Mouse (Mus musculus) forebrain, embryonic 15.5 days (tissue): ENCODE results near the gene Smc2. TPM values are rescaled to one million over a fixed set of nuclear protein-coding genes. Genes with fewer than 3 reads are reported as not detected.
A peak's percentile ranks its signal among the peaks of the same experiment; 100 is the strongest.

Experiments used
- ATAC-seq: fragments of 200-750 bp; cut with Nextera tagmentation; replicated peaks from 2 replicates; pipeline ENCODE4 v1.8.0; 2017; ENCODE audit warnings: mild to moderate bottlenecking, moderate TSS enrichment, moderate library complexity
- H3K27ac ChIP-seq: fragments of 300-500 bp; sonication (generic); replicated peaks from 2 replicates; pipeline ENCODE4 v1.5.1; 2015; ENCODE audit warnings: mild to moderate bottlenecking, inconsistent platforms
- H3K27me3 ChIP-seq: fragments of 300-500 bp; sonication (generic); 2 replicates; pipeline ENCODE4 v1.6.1; 2015; ENCODE audit warnings: inconsistent platforms
- H3K36me3 ChIP-seq: fragments of 300-500 bp; sonication (generic); 2 replicates; pipeline ENCODE4 v1.6.1; 2015; ENCODE audit warnings: mild to moderate bottlenecking, inconsistent platforms
- H3K4me1 ChIP-seq: fragments of 300-500 bp; sonication (generic); 2 replicates; pipeline ENCODE4 v1.6.1; 2015; ENCODE audit warnings: inconsistent platforms
- H3K4me2 ChIP-seq: fragments of 300-500 bp; sonication (generic); replicated peaks from 2 replicates; pipeline ENCODE4 v1.6.1; 2015; ENCODE audit warnings: mild to moderate bottlenecking, inconsistent platforms
- H3K4me3 ChIP-seq: fragments of 300-500 bp; sonication (generic); 2 replicates; pipeline ENCODE4 v1.5.1; 2015; ENCODE audit warnings: mild to moderate bottlenecking, inconsistent platforms
- H3K9ac ChIP-seq: fragments of 300-500 bp; sonication (generic); replicated peaks from 2 replicates; pipeline ENCODE4 v1.6.1; 2015; ENCODE audit warnings: mild to moderate bottlenecking, inconsistent platforms
- H3K9me3 ChIP-seq: fragments of 300-500 bp; sonication (generic); 2 replicates; pipeline ENCODE4 v1.6.1; 2016; ENCODE audit warnings: inconsistent platforms
- WGBS: fragments of 180-500 bp; shearing (Covaris S2); methylation state at CpG from one replicate; pipeline ENCODE4 v1.1.7; 2015; ENCODE audit warnings: mixed read lengths; 5-methylcytosine and 5-hydroxymethylcytosine counted together
- polyA plus RNA-seq: library from polyadenylated mRNA; unstranded; fragments of >200 nt; fragmentation: Nextera tagmentation; extraction: Ambion mirVana; gene quantifications from 2 replicates; pipeline ENCODE4 v1.2.1, GENCODE M21; 2015

Smc2 gene
- polyA plus RNA-seq, 1 experiment from 2014 or later: 114 TPM

GRCm38 (mm10) chr4:52519301-52519700 is 80.3 kb downstream of the Smc2 start:
- Histone ChIP-seq H3K9ac (no peak overlapping the region), H3K4me3 (no peak overlapping the region), H3K27me3 (no peaks in the 10 kb centered on the region), H3K4me1 (no peaks in the 10 kb centered on the region), H3K27ac (0 out of 2 replicates have a peak overlapping the region, but pooled peaks have one; percentile 46), H3K4me2 (no peak overlapping the region), H3K9me3 (no peaks in the 10 kb centered on the region), H3K36me3 (no peaks in the 10 kb centered on the region)
- 84% methylated on average over 5 of the region's 5 CpGs for WGBS
- no peak for ATAC-seq

GRCm38 (mm10) chr4:52526464-52526863 is 87.4 kb downstream of the Smc2 start:
- no peak overlapping the region for H3K4me2 ChIP-seq
- no peak overlapping the region for H3K27ac ChIP-seq
- no peak overlapping the region for H3K4me3 ChIP-seq
- H3K9me3 ChIP-seq: no peaks in the 10 kb centered on the region
- no peak overlapping the region for H3K9ac ChIP-seq
- H3K36me3 ChIP-seq: no peaks in the 10 kb centered on the region
- no peaks in the 10 kb centered on the region for H3K27me3 ChIP-seq
- ATAC-seq: no peak
- 86% methylated on average over 5 of the region's 5 CpGs for WGBS
- no peaks in the 10 kb centered on the region for H3K4me1 ChIP-seq

- Histone ChIP-seq H3K4me3 (no peak overlapping the region), H3K9ac (no peak overlapping the region), H3K27me3 (no peaks in the 10 kb centered on the region), H3K4me2 (no peak overlapping the region), H3K27ac (no peak overlapping the region), H3K4me1 (no peaks in the 10 kb centered on the region), H3K36me3 (no peaks in the 10 kb centered on the region), H3K9me3 (no peaks in the 10 kb centered on the region)
- no peak for ATAC-seq
- WGBS: 76% methylated on average over 2 of the region's 2 CpGs
Observed at GRCm38 (mm10) chr4:52530636-52531035, 91.6 kb downstream of the Smc2 start.

Other genes starting within 250 kb of the Smc2 start
- 2.0 and 3.3 TPM in 2 replicates for gene Vma21-ps, start 58.0 kb downstream of the Smc2 start, polyA plus RNA-seq
- gene Toporsl, start 157.0 kb downstream of the Smc2 start, polyA plus RNA-seq: not detected in 2 replicates